Mouse (Mus musculus) thymus, postnatal 25 days (tissue): ENCODE measurements around the gene Mef2b.
A peak's percentile ranks its signal among the peaks of the same experiment; 100 is the strongest.
"Not testable (repeated sequence)": the region's sequence is repeated elsewhere in the genome, so short reads cannot be mapped to it uniquely, and the experiment has no call there.

ENCODE experiments used
- DNase-seq: peaks from one replicate; pipeline ENCODE4 v3.0.0; 2022

Mef2b gene

GRCm38 (mm10) chr8:70181212-70181902, 41.8 kb downstream of the Mef2b start:
- no peak for DNase-seq

GRCm38 (mm10) chr8:70181903-70182252, 42.4 kb downstream of the Mef2b start:
- DNase-seq: no peak

- DNase-seq: no peak
Observed at GRCm38 (mm10) chr8:70183194-70183593, 43.7 kb downstream of the Mef2b start.

GRCm38 (mm10) chr8:70188707-70189106, 49.2 kb downstream of the Mef2b start:
- no peak for DNase-seq

GRCm38 (mm10) chr8:70193238-70193637, 53.7 kb downstream of the Mef2b start:
- no peak for DNase-seq

- no peak for DNase-seq
Observed at GRCm38 (mm10) chr8:70194191-70194590, 54.7 kb downstream of the Mef2b start.

GRCm38 (mm10) chr8:70195762-70196161, 56.3 kb downstream of the Mef2b start:
- no peak for DNase-seq

- DNase-seq: no peak
Observed at GRCm38 (mm10) chr8:70197603-70198002, 58.1 kb downstream of the Mef2b start.

- DNase-seq: peak; percentile 32
Observed at GRCm38 (mm10) chr8:70200098-70200681, 60.7 kb downstream of the Mef2b start.

GRCm38 (mm10) chr8:70201417-70201816, 61.9 kb downstream of the Mef2b start:
- no peak for DNase-seq

- no peak for DNase-seq
Observed at GRCm38 (mm10) chr8:70203072-70203471, 63.6 kb downstream of the Mef2b start.

- no peak for DNase-seq
Observed at GRCm38 (mm10) chr8:70204757-70205156, 65.2 kb downstream of the Mef2b start.

GRCm38 (mm10) chr8:70208130-70208529, 68.6 kb downstream of the Mef2b start:
- no peak for DNase-seq

- DNase-seq: no peak
Observed at GRCm38 (mm10) chr8:70210538-70210937, 71.0 kb downstream of the Mef2b start.

- no peak for DNase-seq
Observed at GRCm38 (mm10) chr8:70211275-70211674, 71.8 kb downstream of the Mef2b start.

- no peak for DNase-seq
Observed at GRCm38 (mm10) chr8:70211726-70212111, 72.2 kb downstream of the Mef2b start.

- peak; percentile 95 for DNase-seq
Observed at GRCm38 (mm10) chr8:70212112-70213055, 72.9 kb downstream of the Mef2b start, which contains the start of gene Slc25a42. Gene Slc25a42, minus strand, starts transcription at chr8:70212305.

GRCm38 (mm10) chr8:70214411-70214810, 74.9 kb downstream of the Mef2b start:
- no peak for DNase-seq

- no peak for DNase-seq
Observed at GRCm38 (mm10) chr8:70215092-70215491, 75.6 kb downstream of the Mef2b start.

- not testable (repeated sequence) for DNase-seq
Observed at GRCm38 (mm10) chr8:70216161-70216560, 76.7 kb downstream of the Mef2b start.

- DNase-seq: no peak
Observed at GRCm38 (mm10) chr8:70216566-70216965, 77.1 kb downstream of the Mef2b start.
